In genomic region chr2:20942434-20943198, GRCm38 (mm10) we compare ENCODE assay signal across 11 mouse cellular contexts. TPM values are rescaled to one million over a fixed set of nuclear protein-coding genes. Genes with fewer than 3 reads are reported as not detected.
A peak's percentile ranks its signal among the peaks of the same experiment; 100 is the strongest.
DNase-seq lines count a peak whose midpoint lies in the region; ATAC-seq and TF ChIP-seq lines count a peak whose summit lies in the region.
"Had no signal": no experiment of that assay in that cellular context is flagged by ENCODE, and none has a peak within 500 bp of the region (broad histone marks: within the 10 kb centered on the region; RNA-seq: fewer than 3 reads in every experiment).

No protein-coding gene starts in this region.

- 23% methylated on average over 10 of the region's 10 CpGs for WGBS in heart, embryonic 12.5 days
- WGBS in hindbrain, postnatal 0 days, result 54% methylated on average over 10 of the region's 10 CpGs
- 27% methylated on average over 10 of the region's 10 CpGs for WGBS in stomach, embryonic 15.5 days

- H3K4me2 ChIP-seq in heart, embryonic 12.5 days, result peak overlapping the region; percentile 36
- no peak overlapping the region for H3K4me2 ChIP-seq in hindbrain, postnatal 0 days (ENCODE audit: low read depth, low read length)
- no peak overlapping the region for H3K4me2 ChIP-seq in stomach, embryonic 15.5 days
- H3K4me2 ChIP-seq: embryonic facial prominence, embryonic 12.5 days had no signal

- H3K4me3 ChIP-seq in heart, embryonic 12.5 days, result no peak overlapping the region
- peak overlapping the region; percentile 76 for H3K4me3 ChIP-seq in megakaryocyte, embryonic 14.5 days (replicated peaks)
- no peak overlapping the region for H3K4me3 ChIP-seq in hindbrain, postnatal 0 days (ENCODE audit: low read length)
- no peak overlapping the region for H3K4me3 ChIP-seq in stomach, embryonic 15.5 days (replicated peaks)
- H3K4me3 ChIP-seq: embryonic facial prominence, embryonic 12.5 days had no signal

- DNase-seq in heart, adult 8-10 months (ENCODE audit: low spot score), result no peak
- DNase-seq in hindbrain, postnatal 0 days (ENCODE audit: low spot score), result no peak
- DNase-seq in frontal cortex, postnatal 25 days (ENCODE audit: low spot score in 2 of 2), result no peak
- no peak for DNase-seq in urinary bladder, postnatal 25 days (ENCODE audit: low spot score)

- H3K9me3 ChIP-seq in heart, embryonic 12.5 days (replicated peaks), result no peaks in the 10 kb centered on the region
- no peaks in the 10 kb centered on the region for H3K9me3 ChIP-seq in megakaryocyte, embryonic 14.5 days
- no peaks in the 10 kb centered on the region for H3K9me3 ChIP-seq in hindbrain, postnatal 0 days (ENCODE audit: low read length)
- no peaks in the 10 kb centered on the region for H3K9me3 ChIP-seq in stomach, embryonic 15.5 days
- H3K9me3 ChIP-seq: embryonic facial prominence, embryonic 12.5 days had no signal

- no peaks in the 10 kb centered on the region for H3K27me3 ChIP-seq in heart, embryonic 12.5 days (replicated peaks)
- no peaks in the 10 kb centered on the region for H3K27me3 ChIP-seq in megakaryocyte, embryonic 14.5 days (replicated peaks)
- H3K27me3 ChIP-seq in hindbrain, postnatal 0 days (ENCODE audit: insufficient read depth, low read length), result no peaks in the 10 kb centered on the region
- H3K27me3 ChIP-seq in stomach, embryonic 15.5 days (replicated peaks), result no peaks in the 10 kb centered on the region
- H3K27me3 ChIP-seq: embryonic facial prominence, embryonic 12.5 days had no signal

- peak; percentile 52; the same call in 1 of the 2 replicates for ATAC-seq in heart, embryonic 12.5 days (ENCODE audit: insufficient number of reproducible peaks, low FRiP score)
- ATAC-seq in megakaryocyte, adult 5-6 weeks (ENCODE audit: poor library complexity, severe bottlenecking), result no peak
- ATAC-seq in hindbrain, postnatal 0 days, result no peak
- no peak for ATAC-seq in stomach, embryonic 15.5 days (ENCODE audit: insufficient read depth, low FRiP score, low read depth)
- ATAC-seq: CD4-positive, CD25-positive, alpha-beta regulatory T cell, adult 4 months had no signal

- TF ChIP-seq CTCF in hindbrain, postnatal 0 days (IDR thresholded peaks at IDR 0.05; ENCODE audit: low read depth), result no peak

- H3K36me3 ChIP-seq in heart, embryonic 12.5 days, result no peaks in the 10 kb centered on the region
- peaks cover 24% of the 10 kb centered on the region for H3K36me3 ChIP-seq in megakaryocyte, embryonic 14.5 days (replicated peaks; ENCODE audit: low read length)
- H3K36me3 ChIP-seq in hindbrain, postnatal 0 days (ENCODE audit: insufficient read depth, low read length), result no peaks in the 10 kb centered on the region
- H3K36me3 ChIP-seq in stomach, embryonic 15.5 days, result no peaks in the 10 kb centered on the region
- H3K36me3 ChIP-seq: embryonic facial prominence, embryonic 12.5 days had no signal

- no peak overlapping the region for H3K9ac ChIP-seq in heart, embryonic 12.5 days
- H3K9ac ChIP-seq in hindbrain, postnatal 0 days (replicated peaks; ENCODE audit: low read length), result no peak overlapping the region
- no peak overlapping the region for H3K9ac ChIP-seq in stomach, embryonic 15.5 days
- H3K9ac ChIP-seq: embryonic facial prominence, embryonic 12.5 days had no signal

- peaks cover 67% of the 10 kb centered on the region for H3K4me1 ChIP-seq in heart, embryonic 12.5 days (replicated peaks)
- peaks cover 91% of the 10 kb centered on the region for H3K4me1 ChIP-seq in megakaryocyte, embryonic 14.5 days
- peaks cover 12% of the 10 kb centered on the region for H3K4me1 ChIP-seq in hindbrain, postnatal 0 days (ENCODE audit: insufficient read depth, low read length)
- peaks cover 20% of the 10 kb centered on the region for H3K4me1 ChIP-seq in stomach, embryonic 15.5 days

- H3K27ac ChIP-seq in heart, embryonic 12.5 days (ENCODE audit: poor library complexity, severe bottlenecking), result peak overlapping the region; percentile 58
- H3K27ac ChIP-seq in hindbrain, postnatal 0 days, result 0 out of 2 replicates have a peak overlapping the region, but pooled peaks have one; percentile 1
- H3K27ac ChIP-seq in stomach, embryonic 15.5 days, result peak overlapping the region; percentile 10; the same call in 1 of the 2 replicates
- H3K27ac ChIP-seq: embryonic facial prominence, embryonic 12.5 days; macrophage had no signal

RNA-seq across cellular contexts. Expression of gene Arhgap21, which starts 26.1 kb away (rescaled TPM):
- polyA plus RNA-seq in heart, embryonic 12.5 days (2016; fragmentation: Nextera tagmentation; extraction: Ambion mirVana), result 28.2 and 32.2 TPM in 2 replicates
- 10 to 100 TPM; 77.8 to 86.8 (median 81.9) TPM for total RNA-seq in heart, adult 8-10 months (2022)
- polyA plus RNA-seq in megakaryocyte, embryonic 14.5 days (2012; ENCODE audit: insufficient read depth, low replicate concordance), result 11.2 and 17.6 TPM in 2 replicates
- 17.3 and 17.7 TPM in 2 replicates for total RNA-seq in megakaryocyte, adult 5-6 weeks (2015)
- 11.4 and 26.1 TPM in 2 replicates for total RNA-seq in megakaryocyte, adult 5-6 weeks (2017)
- total RNA-seq in hindbrain, postnatal 0 days (2014; rRNA removed), result 65.8 and 76.4 TPM in 2 replicates
- polyA plus RNA-seq in hindbrain, postnatal 0 days (2015; fragmentation: Nextera tagmentation; extraction: Ambion mirVana), result 26.6 and 27.7 TPM in 2 replicates
- polyA plus RNA-seq in stomach, embryonic 15.5 days (2015; fragmentation: Nextera tagmentation; extraction: Ambion mirVana), result 11.9 and 14.5 TPM in 2 replicates

Comparison
In these comparisons a context has a peak if more than half of its experiments do, and no peak if none do; other contexts are left out.
1. H3K27ac ChIP-seq: peak in every context shown above with its lines; median percentile 58 in heart, embryonic 12.5 days; 10 in stomach, embryonic 15.5 days; 1 in hindbrain, postnatal 0 days.